Mouse (Mus musculus) spleen, postnatal 4 days (tissue): Measurements from ENCODE around the gene Barhl2.

Experiments
- DNase-seq, 2 experiments: peaks; one replicate each; pipeline ENCODE4 v3.0.0; 2022; ENCODE audit warnings: low spot score in 2 of 2

Gene Barhl2

GRCm38 (mm10) chr5:106457986-106458476, at the start of gene Barhl2:
Gene Barhl2 (minus strand): TSS chr5:106458166.
- no peak for DNase-seq

- no peak for DNase-seq
Measured at GRCm38 (mm10) chr5:106506061-106506460, 48.1 kb upstream of the Barhl2 start.

GRCm38 (mm10) chr5:106502684-106503545, 44.9 kb upstream of the Barhl2 start:
- DNase-seq: no peak

GRCm38 (mm10) chr5:106502271-106502670, 44.3 kb upstream of the Barhl2 start:
- no peak for DNase-seq

GRCm38 (mm10) chr5:106491771-106492170, 33.8 kb upstream of the Barhl2 start:
- DNase-seq: no peak

- DNase-seq: no peak
Measured at GRCm38 (mm10) chr5:106472105-106472500, 14.1 kb upstream of the Barhl2 start.

- DNase-seq: no peak
Measured at GRCm38 (mm10) chr5:106471235-106472104, 13.5 kb upstream of the Barhl2 start.

GRCm38 (mm10) chr5:106465129-106465790, 7.3 kb upstream of the Barhl2 start:
- no peak for DNase-seq

GRCm38 (mm10) chr5:106464336-106465128, 6.6 kb upstream of the Barhl2 start:
- DNase-seq: no peak

GRCm38 (mm10) chr5:106463661-106464191, 5.8 kb upstream of the Barhl2 start:
- no peak for DNase-seq

- no peak for DNase-seq
Measured at GRCm38 (mm10) chr5:106461913-106462312, 3.9 kb upstream of the Barhl2 start.

GRCm38 (mm10) chr5:106461431-106461830, 3.5 kb upstream of the Barhl2 start:
- no peak for DNase-seq

GRCm38 (mm10) chr5:106460535-106460934, 2.6 kb upstream of the Barhl2 start:
- no peak for DNase-seq

- no peak for DNase-seq
Measured at GRCm38 (mm10) chr5:106460001-106460511, 2.1 kb upstream of the Barhl2 start.

GRCm38 (mm10) chr5:106459120-106459641, 1.2 kb upstream of the Barhl2 start:
- no peak for DNase-seq

GRCm38 (mm10) chr5:106458477-106459119, 632 bp upstream of the Barhl2 start:
- DNase-seq: no peak

GRCm38 (mm10) chr5:106457111-106457925, 648 bp downstream of the Barhl2 start:
- no peak for DNase-seq

GRCm38 (mm10) chr5:106455984-106456383, 2.0 kb downstream of the Barhl2 start:
- no peak for DNase-seq
